Mouse (Mus musculus) embryonic fibroblast, embryonic 13.5 days (primary cell): ENCODE data around the gene Rhebl1. TPM values are rescaled to one million over a fixed set of nuclear protein-coding genes. Genes with fewer than 3 reads are reported as not detected.
A peak's percentile ranks its signal among the peaks of the same experiment; 100 is the strongest.

Source experiments
- H3K27ac ChIP-seq: 2 replicates; pipeline ENCODE4 v1.5.1; 2012; ENCODE audit warnings: low read length, control low read depth, inconsistent platforms; ENCODE audit not compliant: insufficient read depth
- H3K4me1 ChIP-seq: 2 replicates; pipeline ENCODE4 v1.6.1; 2011; ENCODE audit warnings: low read length; ENCODE audit not compliant: control insufficient read depth, insufficient read depth
- H3K4me3 ChIP-seq: 2 replicates; pipeline ENCODE4 v1.5.1; 2011; ENCODE audit warnings: mild to moderate bottlenecking, control low read depth, low read length; ENCODE audit not compliant: insufficient read depth
- CTCF ChIP-seq: IDR thresholded peaks from 2 replicates; pipeline ENCODE4 v1.5.1; 2011; ENCODE audit warnings: mild to moderate bottlenecking, control low read depth, low read length, moderate library complexity, borderline replicate concordance; ENCODE audit not compliant: insufficient read depth
- POLR2A ChIP-seq: IDR thresholded peaks from 2 replicates; pipeline ENCODE4 v1.6.1; 2011; ENCODE audit warnings: low read depth, mild to moderate bottlenecking, control low read depth, low read length, moderate library complexity
- polyA plus RNA-seq: library from polyadenylated mRNA; stranded (reverse); fragments of >200 nt; gene quantifications from 2 replicates; pipeline ENCODE4 v1.2.4, GENCODE M21; 2011; ENCODE audit warnings: low read depth; ENCODE audit not compliant: missing spikeins, insufficient read length

Gene Rhebl1
- polyA plus RNA-seq, 1 experiment, result 7.8 TPM

GRCm38 (mm10) chr15:98894746-98895634 lies 650 bp upstream of the Rhebl1 start:
- Histone ChIP-seq H3K27ac (no peak overlapping the region), H3K4me3 (no peak overlapping the region), H3K4me1 (peaks cover 4% of the 10 kb centered on the region; the same call in 1 of the 2 replicates)
- no peak for TF ChIP-seq POLR2A
- no peak for TF ChIP-seq CTCF

DNA sequence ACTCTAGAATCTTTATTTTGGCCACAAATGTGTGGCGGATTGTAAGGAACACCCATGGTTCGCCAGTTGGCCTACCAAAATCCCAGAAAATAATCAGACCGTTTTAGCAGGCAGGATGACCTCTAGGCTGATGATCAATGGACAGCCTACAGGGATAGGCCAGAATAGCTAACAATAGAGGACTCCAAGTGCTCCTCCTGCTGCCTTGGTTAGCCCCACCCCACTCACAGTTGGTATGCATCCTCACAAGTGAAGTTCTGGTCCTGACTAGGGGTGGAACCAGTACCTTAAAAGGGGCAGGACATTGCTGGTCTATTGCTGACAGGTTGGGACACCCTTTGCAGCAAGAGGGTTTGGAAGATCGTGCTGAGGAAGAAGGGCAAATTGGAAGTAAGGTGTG lies 1.3 kb downstream of the Rhebl1 start:
- TF ChIP-seq POLR2A (no peak), CTCF (no peak)
- Histone ChIP-seq H3K4me3 (no peak overlapping the region), H3K4me1 (peaks cover 4% of the 10 kb centered on the region; the same call in 1 of the 2 replicates), H3K27ac (no peak overlapping the region)

- no peaks in the 10 kb centered on the region; the same call in 1 of the 2 replicates for H3K4me1 ChIP-seq
- no peak overlapping the region for H3K4me3 ChIP-seq
- H3K27ac ChIP-seq, result no peak overlapping the region
- TF ChIP-seq POLR2A (no peak), CTCF (peak; percentile 45; the same call in 1 of the 2 replicates)
Measured at GRCm38 (mm10) chr15:98891907-98892606, 2.3 kb downstream of the Rhebl1 start.

DNA sequence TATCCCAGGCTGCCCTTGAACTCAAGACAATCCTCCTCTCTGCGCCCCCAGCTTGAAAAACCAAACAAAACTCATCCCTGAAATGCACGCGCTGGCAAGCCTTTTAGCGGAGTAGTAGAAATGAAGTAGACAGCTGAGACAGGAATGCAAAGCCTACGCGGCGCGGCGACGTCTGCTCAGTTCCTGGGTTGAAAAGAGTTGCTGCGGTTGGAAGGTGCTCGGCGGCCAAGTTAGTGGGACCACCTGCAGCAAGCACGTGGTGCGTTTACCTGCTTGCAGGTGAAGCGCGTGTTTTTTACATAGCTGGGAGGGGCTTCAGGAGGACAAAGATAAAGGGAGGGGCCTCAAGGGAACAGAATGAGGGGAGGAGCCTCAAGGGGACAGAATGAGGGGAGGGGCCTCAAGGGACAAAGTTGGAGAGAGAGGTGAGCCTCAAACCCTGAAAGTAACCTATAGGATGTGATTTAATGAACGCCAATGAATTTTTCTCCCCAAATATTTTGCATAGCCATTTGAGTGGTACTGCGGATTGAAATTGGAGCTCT lies 3.1 kb downstream of the Rhebl1 start:
- Histone ChIP-seq H3K4me1 (no peaks in the 10 kb centered on the region; the same call in 1 of the 2 replicates), H3K27ac (no peak overlapping the region), H3K4me3 (no peak overlapping the region)
- TF ChIP-seq CTCF (no peak), POLR2A (no peak)

- no peak for TF ChIP-seq POLR2A
- no peak for TF ChIP-seq CTCF
- no peak overlapping the region for H3K4me3 ChIP-seq
- H3K27ac ChIP-seq, result no peak overlapping the region
- no peaks in the 10 kb centered on the region for H3K4me1 ChIP-seq
Measured at GRCm38 (mm10) chr15:98887526-98887925, 6.8 kb downstream of the Rhebl1 start.

GRCm38 (mm10) chr15:98886667-98887387 lies 7.5 kb downstream of the Rhebl1 start:
- H3K4me1 ChIP-seq, result no peaks in the 10 kb centered on the region
- TF ChIP-seq CTCF (no peak), POLR2A (no peak)
- H3K4me3 ChIP-seq, result no peak overlapping the region
- H3K27ac ChIP-seq, result no peak overlapping the region

- no peaks in the 10 kb centered on the region for H3K4me1 ChIP-seq
- TF ChIP-seq POLR2A (no peak), CTCF (no peak)
- no peak overlapping the region for H3K27ac ChIP-seq
- H3K4me3 ChIP-seq, result no peak overlapping the region
Measured at GRCm38 (mm10) chr15:98884106-98884505, 10.2 kb downstream of the Rhebl1 start.

DNA sequence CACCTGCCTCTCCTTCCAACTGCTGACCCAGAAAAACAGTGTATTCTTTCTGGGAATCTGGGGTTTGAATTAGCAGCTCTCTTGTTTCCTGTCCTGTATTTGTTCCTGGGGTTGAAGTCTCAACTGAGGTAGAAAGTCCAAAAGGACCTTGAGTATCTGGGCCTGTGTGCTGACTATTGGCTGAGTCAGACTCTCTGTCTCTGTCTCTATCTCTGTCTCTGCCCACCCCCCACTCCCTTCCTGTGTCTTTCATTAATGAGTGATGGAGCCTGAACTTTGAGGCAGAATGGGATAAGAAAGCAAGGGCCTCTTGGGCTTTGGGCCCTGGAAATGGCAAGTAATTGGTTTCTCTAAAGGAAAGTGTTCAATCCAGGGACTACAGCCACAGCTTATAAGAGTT lies 10.7 kb downstream of the Rhebl1 start:
- Histone ChIP-seq H3K27ac (no peak overlapping the region), H3K4me1 (no peaks in the 10 kb centered on the region), H3K4me3 (no peak overlapping the region)
- no peak for TF ChIP-seq CTCF
- TF ChIP-seq POLR2A, result no peak

- H3K27ac ChIP-seq, result no peak overlapping the region
- H3K4me3 ChIP-seq, result peak overlapping the region; percentile 14; the same call in 1 of the 2 replicates
- TF ChIP-seq POLR2A, result no peak
- no peak for TF ChIP-seq CTCF
- no peaks in the 10 kb centered on the region for H3K4me1 ChIP-seq
Measured at GRCm38 (mm10) chr15:98881656-98882008, 12.7 kb downstream of the Rhebl1 start.
